Mouse (Mus musculus) erythroblast, embryonic 14.5 days (primary cell): ENCODE measurements around the gene Bcar3.

Source experiments
- GATA1 ChIP-seq: IDR thresholded peaks from 2 replicates; pipeline ENCODE4 v1.6.1; 2012; ENCODE audit warnings: low read length, inconsistent platforms, mixed read lengths
- TAL1 ChIP-seq: IDR thresholded peaks from 3 replicates; pipeline ENCODE4 v1.6.1; 2012; ENCODE audit warnings: low read length, inconsistent platforms, mixed read lengths

DNA sequence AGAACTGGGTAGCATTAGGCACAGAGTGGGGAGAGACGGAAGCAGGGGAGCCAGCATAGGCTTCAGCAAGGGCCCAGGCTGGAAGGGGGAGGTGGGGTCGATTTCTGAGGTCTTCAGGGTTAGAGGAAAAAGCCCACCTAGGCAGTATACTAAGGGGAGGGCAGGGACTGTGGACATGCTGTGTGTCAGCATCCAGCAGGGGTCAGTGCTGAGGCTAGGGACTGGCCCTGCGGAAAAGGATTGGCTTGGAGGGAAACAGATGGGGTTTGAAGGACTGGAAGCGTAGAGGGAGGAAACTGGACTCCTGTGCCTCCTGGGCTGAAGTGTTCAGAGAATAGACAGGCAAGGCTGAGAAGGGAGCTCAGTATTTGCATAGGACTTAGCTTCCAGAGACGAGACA, 215.1 kb downstream of the Bcar3 start:
- no peak for TF ChIP-seq GATA1
- TF ChIP-seq TAL1 = no peak
